Mouse (Mus musculus): ENCODE data around the gene Sigirr.

The Sigirr gene

DNA sequence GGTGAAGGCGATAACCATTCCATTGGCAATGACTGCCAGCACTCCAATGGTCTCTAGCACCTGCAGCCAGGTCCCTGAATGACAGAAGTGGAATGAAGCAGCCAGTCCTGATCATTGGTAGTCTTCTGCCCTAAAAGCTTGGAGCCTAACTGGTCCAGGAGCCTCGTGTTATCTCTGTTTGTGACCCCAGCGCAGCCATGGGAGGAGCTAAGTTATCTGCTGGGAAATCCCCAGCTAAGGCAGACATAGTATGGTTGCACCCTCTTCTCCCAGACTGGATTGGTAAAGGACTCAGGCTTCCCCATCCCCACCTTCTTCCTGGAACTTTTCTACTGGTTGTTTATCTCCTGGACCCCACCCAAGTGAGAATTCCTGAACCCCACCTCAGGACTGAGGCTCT is 2.8 kb upstream of the Sigirr start:
- intact Hi-C loops (cut with DNase I): no loop called here

DNA sequence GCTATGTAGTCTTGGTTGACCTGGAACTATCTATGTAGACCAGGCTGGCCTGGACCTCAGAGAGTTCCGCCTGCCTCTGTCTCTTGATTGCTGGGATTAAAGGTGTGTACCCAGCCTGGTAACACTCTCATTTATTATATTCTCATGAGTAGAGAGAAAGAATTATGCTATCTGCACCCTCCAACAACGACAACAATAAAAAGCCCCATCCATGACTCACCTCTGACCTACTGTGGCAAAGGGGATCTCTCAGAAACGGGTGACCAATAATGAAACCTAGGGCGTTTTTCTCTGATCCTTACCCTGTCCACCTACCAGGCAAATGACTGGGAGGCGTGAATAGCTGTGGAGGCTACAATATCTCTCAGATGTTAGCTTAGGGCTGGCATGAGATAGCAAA is 3.2 kb downstream of the Sigirr start:
- intact Hi-C loops (cut with DNase I): loop anchor here (10.0 kb wide), 1 partner anchor 268 kb away; no protein-coding TSS in a partner anchor

DNA sequence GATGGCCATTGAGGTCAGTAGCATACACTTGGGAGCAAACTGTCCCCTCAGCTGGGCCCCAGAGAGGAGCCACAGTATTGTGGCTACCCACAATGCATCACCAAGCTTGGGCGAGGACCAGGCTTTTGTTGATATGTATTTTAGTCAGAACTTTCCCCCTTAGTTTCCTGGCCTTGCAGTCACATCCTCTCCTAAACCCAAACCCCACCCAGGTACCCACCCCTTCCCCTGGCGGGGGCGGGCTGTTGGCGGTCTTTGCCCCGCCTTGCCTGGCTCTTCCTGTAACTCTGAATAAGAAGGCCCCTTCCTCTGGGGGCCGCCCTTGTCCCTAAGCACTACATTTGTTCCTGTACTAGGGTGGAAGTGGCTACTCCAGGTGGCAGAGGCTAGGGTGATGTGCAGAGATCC is 3.7 kb downstream of the Sigirr start:
- intact Hi-C loops (cut with DNase I): loop anchor here (10.0 kb wide), 1 partner anchor 268 kb away; no protein-coding TSS in a partner anchor

DNA sequence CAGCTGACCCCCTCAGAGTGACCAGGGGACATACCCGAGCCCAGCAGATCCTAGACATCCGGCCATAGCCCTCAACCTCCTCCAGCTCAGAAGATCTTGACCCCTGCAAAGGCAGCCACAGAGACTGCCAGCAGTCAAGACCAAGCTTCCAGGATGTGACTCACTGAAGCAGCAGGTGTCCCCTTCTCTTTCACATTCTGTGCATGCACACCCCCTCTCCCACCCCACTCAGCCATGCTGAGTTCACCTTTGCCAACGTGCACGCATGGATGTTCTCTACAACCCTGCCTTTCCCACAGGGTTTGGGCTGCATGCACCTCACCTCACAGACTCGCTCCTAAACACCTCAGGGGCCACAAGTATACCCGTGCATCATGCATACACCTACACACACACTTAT is 4.4 kb downstream of the Sigirr start:
- intact Hi-C loops (cut with DNase I): loop anchor here (10.0 kb wide), 1 partner anchor 269 kb away; no protein-coding TSS in a partner anchor

DNA sequence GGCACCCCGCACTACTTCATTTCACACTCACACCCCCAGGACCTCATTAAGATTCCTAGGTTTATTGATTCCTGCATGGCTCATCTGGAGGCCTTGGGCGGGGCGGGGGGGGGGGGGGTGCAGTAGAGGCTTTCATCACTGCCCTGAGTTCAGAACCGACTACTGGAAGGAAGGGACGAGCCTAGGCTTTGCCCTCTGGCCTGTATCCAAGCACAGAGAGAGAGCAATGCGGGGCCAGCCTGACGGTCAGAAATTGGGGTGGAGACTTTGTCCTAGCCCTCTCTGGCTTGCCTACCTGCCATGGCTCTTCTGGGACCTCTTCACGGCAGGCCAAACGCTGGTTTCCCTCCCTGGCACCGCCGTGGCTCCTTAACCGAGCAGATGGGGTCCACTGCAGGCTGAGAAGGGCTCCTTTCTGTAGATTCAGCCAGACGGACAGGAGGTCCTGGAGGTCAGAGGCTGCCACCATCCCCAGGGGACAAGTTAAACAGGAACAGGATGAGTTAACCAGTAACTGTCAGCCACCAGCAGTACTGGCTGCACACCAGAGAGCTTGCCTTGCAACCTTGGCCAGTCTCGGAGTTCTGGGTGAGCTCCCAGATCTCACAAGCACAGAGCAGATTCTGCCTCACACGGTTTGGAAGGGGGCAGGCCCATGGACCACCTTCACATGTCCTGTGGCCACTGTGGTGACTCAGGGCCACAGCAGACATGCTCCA is 5.7 kb downstream of the Sigirr start:
- intact Hi-C loops (cut with DNase I): loop anchor here (10.0 kb wide), 1 partner anchor 270 kb away; no protein-coding TSS in a partner anchor

GRCm38 (mm10) chr7:141093950-141094349 is 6.4 kb downstream of the Sigirr start:
- intact Hi-C loops (cut with DNase I): loop anchor here (10.0 kb wide), 1 partner anchor 271 kb away; no protein-coding TSS in a partner anchor

- intact Hi-C loops (cut with DNase I): loop anchor here (10.0 kb wide), 1 partner anchor 273 kb away; no protein-coding TSS in a partner anchor
Measured at GRCm38 (mm10) chr7:141092051-141092735, 8.2 kb downstream of the Sigirr start.

DNA sequence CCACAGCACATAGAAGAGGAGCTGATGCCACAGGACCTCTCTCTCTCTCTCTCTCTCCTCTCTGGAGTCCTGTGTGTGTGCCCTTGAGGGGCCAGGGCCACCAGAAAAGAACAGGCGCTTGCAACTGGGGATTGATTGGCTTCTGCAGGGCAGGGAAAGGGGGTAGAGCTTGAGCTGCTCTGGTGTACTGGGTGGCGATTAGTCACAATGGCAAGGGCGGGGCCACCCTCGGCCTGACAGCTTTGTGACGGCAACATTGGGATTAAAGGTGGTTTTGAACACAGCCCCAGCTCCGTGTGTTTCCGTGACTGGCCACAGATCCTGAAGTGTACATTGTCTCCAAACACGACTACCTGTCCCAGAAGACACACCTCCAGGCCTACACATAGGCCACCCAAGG is 10.1 kb downstream of the Sigirr start:
- intact Hi-C loops (cut with DNase I): loop anchor here (2.0 to 10.0 kb wide), 2 partner anchors 87 to 275 kb away; no protein-coding TSS in a partner anchor

DNA sequence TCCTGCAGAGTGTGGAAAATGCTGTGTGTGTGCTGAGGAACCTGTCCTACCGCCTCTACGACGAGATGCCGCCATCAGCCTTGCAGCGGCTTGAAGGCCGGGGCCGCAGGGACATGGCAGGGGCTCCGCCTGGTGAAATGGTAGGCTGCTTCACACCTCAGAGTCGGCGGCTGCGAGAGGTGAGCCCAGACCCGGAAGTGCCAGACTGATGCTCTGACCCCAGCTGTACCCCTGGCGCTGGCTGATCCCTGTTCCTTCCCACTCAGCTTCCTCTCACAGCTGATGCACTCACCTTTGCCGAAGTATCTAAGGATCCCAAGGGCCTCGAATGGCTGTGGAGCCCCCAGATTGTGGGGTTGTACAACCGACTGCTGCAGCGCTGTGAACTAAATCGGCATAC is 11.9 kb downstream of the Sigirr start:
- intact Hi-C loops (cut with DNase I): no loop called here

GRCm38 (mm10) chr7:141087894-141088293 is 12.5 kb downstream of the Sigirr start:
- intact Hi-C loops (cut with DNase I): no loop called here

- intact Hi-C loops (cut with DNase I): no loop called here
Measured at GRCm38 (mm10) chr7:141079481-141080449, 20.6 kb downstream of the Sigirr start.

- intact Hi-C loops (cut with DNase I): no loop called here
Measured at GRCm38 (mm10) chr7:141078876-141079275, 21.5 kb downstream of the Sigirr start.

DNA sequence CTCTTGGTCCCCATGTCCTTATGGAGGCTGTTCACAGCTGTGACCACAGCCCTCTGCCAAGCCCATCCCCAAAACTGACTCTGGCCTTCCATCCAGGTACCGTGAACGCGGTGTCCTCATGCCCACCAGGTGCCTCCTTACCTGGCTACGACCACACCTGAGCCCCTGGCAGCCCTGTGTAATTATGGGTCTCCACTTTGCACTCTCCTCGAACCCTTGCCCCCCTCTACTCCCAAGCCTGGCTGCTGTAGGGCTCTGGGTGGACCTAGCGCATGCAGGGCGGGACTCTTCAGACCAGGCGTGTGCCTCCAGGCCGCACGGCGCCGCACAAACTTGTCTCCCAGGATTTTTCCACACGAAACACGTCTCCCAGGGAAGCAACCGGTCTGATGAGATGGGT is 22.5 kb downstream of the Sigirr start, which contains the start of gene Pkp3:
TSS of gene Pkp3 (plus strand) at position 378 of the 400 bp plus-strand sequence.
- intact Hi-C loops (cut with DNase I): no loop called here

DNA sequence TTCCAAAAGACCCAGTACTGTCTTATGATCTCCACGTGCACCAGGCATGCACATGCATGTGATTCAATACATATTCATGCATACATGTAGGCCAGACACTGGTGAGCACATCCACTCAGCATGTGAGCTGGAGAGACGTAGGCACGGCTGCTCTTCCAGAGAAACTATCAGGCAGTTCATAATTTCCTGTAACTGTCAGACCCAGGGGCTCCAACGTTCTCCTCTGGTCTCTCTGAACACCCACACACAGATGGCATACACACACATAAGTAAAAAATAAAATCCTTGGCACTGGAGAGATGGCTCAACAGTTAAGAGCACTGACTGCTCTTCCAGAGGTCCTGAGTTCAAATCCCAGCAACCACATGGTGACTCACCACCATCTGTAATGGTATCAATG is 26.6 kb downstream of the Sigirr start:
- intact Hi-C loops (cut with DNase I): loop anchor here (5.0 kb wide), 1 partner anchor 166 kb away; no protein-coding TSS in a partner anchor

DNA sequence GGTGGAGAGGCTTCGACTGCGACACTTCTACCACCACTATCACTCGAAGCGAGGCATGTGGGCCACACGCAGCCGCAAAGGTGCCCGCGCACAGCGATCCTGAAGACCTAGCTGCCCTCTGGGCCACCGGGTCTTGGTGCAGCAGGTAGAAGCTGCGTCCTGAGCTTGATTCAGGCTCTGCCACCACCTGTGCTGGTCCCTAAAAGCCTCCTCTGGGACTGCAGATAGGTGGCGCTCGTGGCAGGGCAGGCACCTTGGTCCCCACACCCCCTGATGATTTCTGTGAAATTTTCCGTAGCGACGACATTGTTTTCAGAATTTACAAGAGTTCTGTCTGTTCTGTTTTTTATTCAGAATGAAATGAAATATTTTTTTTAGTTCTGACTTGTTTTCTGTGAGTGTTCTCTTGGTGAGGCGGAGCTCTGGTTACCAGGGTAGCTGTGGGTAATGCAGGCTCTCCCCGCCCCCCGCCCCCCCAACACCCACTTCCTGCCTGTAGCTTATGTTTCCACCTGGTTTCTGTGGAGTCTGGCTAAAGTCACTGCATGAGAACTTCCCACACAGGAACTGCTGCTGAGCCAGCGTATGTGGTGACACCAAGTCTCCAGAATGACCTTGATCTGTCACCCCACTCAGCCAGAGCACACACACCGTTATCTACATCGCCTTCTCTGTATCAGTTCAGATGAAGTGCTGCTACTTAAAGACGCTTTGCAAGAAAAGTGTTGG is 28.2 kb downstream of the Sigirr start:
- intact Hi-C loops (cut with DNase I): loop anchor here (5.0 kb wide), 1 partner anchor 165 kb away; no protein-coding TSS in a partner anchor

DNA sequence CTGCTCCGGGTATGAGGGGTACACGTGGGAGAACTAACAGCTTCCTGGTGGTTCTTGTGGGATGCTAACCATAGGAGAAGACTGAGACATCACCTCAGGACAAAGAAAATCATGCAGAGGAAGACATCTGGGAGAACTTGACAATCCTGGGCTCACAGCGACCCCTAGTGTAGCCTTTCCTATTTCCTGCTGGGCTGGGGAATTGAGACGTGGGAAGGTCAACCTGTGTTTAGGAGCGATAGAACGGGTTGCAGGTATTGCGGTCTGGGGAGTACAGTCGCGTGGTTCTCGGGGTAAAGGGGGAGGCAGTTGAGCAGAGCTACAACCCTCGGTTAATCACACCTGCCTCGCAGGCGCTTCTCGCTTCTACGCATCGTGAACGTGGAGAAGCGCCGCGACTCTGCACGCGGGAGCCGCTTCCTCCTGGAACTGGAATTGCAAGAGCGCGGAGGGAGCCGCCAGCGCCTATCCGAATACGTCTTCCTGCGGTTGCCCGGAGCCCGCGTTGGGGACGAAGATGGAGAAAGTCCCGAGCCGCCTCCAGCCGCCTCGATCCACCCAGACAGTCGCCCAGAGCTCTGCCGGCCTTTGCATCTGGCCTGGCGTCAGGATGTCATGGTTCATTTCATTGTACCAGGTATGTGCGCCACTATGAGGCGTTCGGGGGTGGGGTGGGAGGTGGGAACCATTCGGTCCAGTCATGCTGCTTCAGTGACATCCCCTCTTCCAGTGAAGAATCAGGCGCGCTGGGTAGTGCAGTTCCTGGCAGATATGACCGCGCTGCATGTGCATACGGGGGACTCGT is 30.1 kb downstream of the Sigirr start:
- intact Hi-C loops (cut with DNase I): loop anchor here (5.0 kb wide), 1 partner anchor 163 kb away; no protein-coding TSS in a partner anchor

GRCm38 (mm10) chr7:141068351-141068750 is 32.0 kb downstream of the Sigirr start:
- intact Hi-C loops (cut with DNase I): no loop called here

DNA sequence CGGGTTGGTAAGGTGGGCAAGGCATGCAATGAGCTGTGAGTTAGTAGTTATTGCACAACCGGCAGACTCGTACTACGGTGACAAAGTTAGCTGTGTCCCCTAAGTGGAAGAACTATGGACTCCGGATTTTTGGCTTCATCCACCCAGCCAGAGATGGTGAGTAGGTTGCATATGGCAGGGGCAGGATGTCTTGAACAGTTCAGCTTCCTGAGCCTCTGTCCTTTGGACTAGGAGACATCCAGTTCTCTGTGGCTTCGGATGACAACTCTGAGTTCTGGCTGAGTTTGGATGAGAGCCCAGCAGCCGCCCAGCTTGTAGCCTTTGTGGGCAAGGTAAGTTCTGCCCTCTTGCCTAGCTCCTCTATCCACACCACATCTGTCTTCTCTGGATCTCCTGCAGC is 35.8 kb downstream of the Sigirr start:
- intact Hi-C loops (cut with DNase I): no loop called here

- intact Hi-C loops (cut with DNase I): no loop called here
Measured at GRCm38 (mm10) chr7:141064175-141064574, 36.2 kb downstream of the Sigirr start.

Measured in adrenal gland (tissue).